Comparison of ENCODE assay signal across 9 mouse cellular contexts in the genomic region with DNA sequence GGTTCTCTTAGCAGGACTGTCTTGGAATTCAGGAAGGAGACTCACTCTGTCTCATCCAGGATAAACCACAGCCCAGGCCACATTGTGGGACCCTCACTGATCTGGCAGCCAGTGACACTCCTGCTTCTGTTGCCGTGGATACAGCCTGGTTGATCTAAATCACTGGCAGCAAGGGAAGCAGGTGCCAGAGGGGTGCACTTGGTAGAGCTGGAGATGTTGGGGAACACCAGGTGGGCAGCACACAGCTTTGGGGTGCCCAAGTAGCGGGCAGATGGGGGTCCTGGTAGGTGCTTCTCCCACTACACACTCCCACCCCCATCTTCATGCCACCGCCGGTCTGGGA. TPM values are rescaled to one million over a fixed set of nuclear protein-coding genes. Genes with fewer than 3 reads are reported as not detected.
A peak's percentile ranks its signal among the peaks of the same experiment; 100 is the strongest.
DNase-seq lines count a peak whose midpoint lies in the region; ATAC-seq lines count a peak whose summit lies in the region.
"Had no signal": no experiment of that assay in that cellular context is flagged by ENCODE, and none has a peak within 500 bp of the region (broad histone marks: within the 10 kb centered on the region; RNA-seq: fewer than 3 reads in every experiment).

No protein-coding gene starts in this region.

- no peak overlapping the region for H3K27ac ChIP-seq in liver, embryonic 11.5 days (ENCODE audit: low read depth, low read length)

- H3K4me1 ChIP-seq in liver, embryonic 11.5 days (replicated peaks; ENCODE audit: control insufficient read depth, insufficient read depth, low read length), result no peaks in the 10 kb centered on the region

- ATAC-seq in liver, embryonic 11.5 days (replicated peaks; ENCODE audit: low FRiP score), result no peak

- H3K4me2 ChIP-seq in liver, embryonic 11.5 days, result peak overlapping the region; percentile 48

- peak overlapping the region; percentile 41 for H3K4me3 ChIP-seq in liver, embryonic 11.5 days (ENCODE audit: low read depth, low read length)
- H3K4me3 ChIP-seq: erythroblast, embryonic 14.5 days had no signal

- no peaks in the 10 kb centered on the region for H3K9me3 ChIP-seq in liver, embryonic 11.5 days (ENCODE audit: control insufficient read depth, low read length)

- peak; percentile 44 for DNase-seq in cerebellum, adult 8-10 months
- no peak for DNase-seq in cerebellum, adult 18-20 months
- peak; percentile 15 for DNase-seq in right cerebral cortex, postnatal 4 days
- no peak for DNase-seq in right cerebral cortex, adult 2 months (ENCODE audit: low spot score in 2 of 2)
- no peak for DNase-seq in liver, embryonic 11.5 days (ENCODE audit: low spot score)
- DNase-seq in frontal cortex, adult 2 months (ENCODE audit: extremely low spot score in 1 of 2, low spot score in 1 of 2), result no peak
- no peak for DNase-seq in urinary bladder, postnatal 4 days (ENCODE audit: low spot score in 2 of 2)
- DNase-seq in frontal cortex, postnatal 14 days (ENCODE audit: low spot score in 2 of 2), result no peak

- H3K36me3 ChIP-seq in liver, embryonic 11.5 days (ENCODE audit: control insufficient read depth, insufficient read depth, low read length), result no peaks in the 10 kb centered on the region

- H3K27me3 ChIP-seq in liver, embryonic 11.5 days (replicated peaks; ENCODE audit: control insufficient read depth, insufficient read depth, low read length), result peaks cover 30% of the 10 kb centered on the region

- H3K9ac ChIP-seq in liver, embryonic 11.5 days (ENCODE audit: low read depth, low read length), result no peak overlapping the region; the same call in 1 of the 2 replicates

- WGBS in liver, embryonic 11.5 days, result 11% methylated on average over 4 of the region's 4 CpGs

RNA-seq across cellular contexts. Expression of gene Gpr173, which starts 0.5 kb away (rescaled TPM):
- 1.0 and 1.4 TPM in 2 replicates for polyA plus RNA-seq in liver, embryonic 11.5 days (2014; fragmentation: Nextera tagmentation; extraction: Ambion mirVana)
- 8.9 and 10.4 TPM in 2 replicates for polyA plus RNA-seq in frontal cortex, adult 2 months (2012; rRNA removed)
- polyA plus RNA-seq: erythroblast, embryonic 14.5 days had no signal

RNA-seq across cellular contexts. Expression of gene Tspyl2, which starts 25.8 kb away (rescaled TPM):
- polyA plus RNA-seq in liver, embryonic 11.5 days (2014; fragmentation: Nextera tagmentation; extraction: Ambion mirVana), result 14.6 and 16.1 TPM in 2 replicates
- 179 and 204 TPM in 2 replicates for polyA plus RNA-seq in frontal cortex, adult 2 months (2012; rRNA removed)

RNA-seq across cellular contexts. Expression of gene Kantr, which starts 40.7 kb away (rescaled TPM):
- polyA plus RNA-seq in liver, embryonic 11.5 days (2014; fragmentation: Nextera tagmentation; extraction: Ambion mirVana), result 9.4 and 9.5 TPM in 2 replicates
- 31.2 and 38.7 TPM in 2 replicates for polyA plus RNA-seq in frontal cortex, adult 2 months (2012; rRNA removed)
- polyA plus RNA-seq: erythroblast, embryonic 14.5 days had no signal

Comparison
In these comparisons a context has a peak if more than half of its experiments do, and no peak if none do; other contexts are left out.
1. DNase-seq: peak in cerebellum, adult 8-10 months (single experiment) and right cerebral cortex, postnatal 4 days (single experiment); none in cerebellum, adult 18-20 months (0 of 2), right cerebral cortex, adult 2 months (0 of 2), liver, embryonic 11.5 days (single experiment), frontal cortex, adult 2 months (0 of 2), urinary bladder, postnatal 4 days (0 of 2) and frontal cortex, postnatal 14 days (0 of 2).
2. RNA of gene Tspyl2, which starts 25.8 kb away (polyA plus RNA-seq): 179 to 204 TPM in frontal cortex, adult 2 months; 14.6 to 16.1 TPM in liver, embryonic 11.5 days; every median in the first group is over 10 times any median in the second.